Mouse (Mus musculus) naive thymus-derived CD4-positive, alpha-beta T cell, adult 2 months (primary cell): ENCODE data around the gene A430033K04Rik.

ENCODE experiments used
- DNase-seq: peaks from one replicate; pipeline ENCODE4 v3.0.0-alpha.2; 2011; ENCODE audit warnings: low read depth

Gene A430033K04Rik

DNA sequence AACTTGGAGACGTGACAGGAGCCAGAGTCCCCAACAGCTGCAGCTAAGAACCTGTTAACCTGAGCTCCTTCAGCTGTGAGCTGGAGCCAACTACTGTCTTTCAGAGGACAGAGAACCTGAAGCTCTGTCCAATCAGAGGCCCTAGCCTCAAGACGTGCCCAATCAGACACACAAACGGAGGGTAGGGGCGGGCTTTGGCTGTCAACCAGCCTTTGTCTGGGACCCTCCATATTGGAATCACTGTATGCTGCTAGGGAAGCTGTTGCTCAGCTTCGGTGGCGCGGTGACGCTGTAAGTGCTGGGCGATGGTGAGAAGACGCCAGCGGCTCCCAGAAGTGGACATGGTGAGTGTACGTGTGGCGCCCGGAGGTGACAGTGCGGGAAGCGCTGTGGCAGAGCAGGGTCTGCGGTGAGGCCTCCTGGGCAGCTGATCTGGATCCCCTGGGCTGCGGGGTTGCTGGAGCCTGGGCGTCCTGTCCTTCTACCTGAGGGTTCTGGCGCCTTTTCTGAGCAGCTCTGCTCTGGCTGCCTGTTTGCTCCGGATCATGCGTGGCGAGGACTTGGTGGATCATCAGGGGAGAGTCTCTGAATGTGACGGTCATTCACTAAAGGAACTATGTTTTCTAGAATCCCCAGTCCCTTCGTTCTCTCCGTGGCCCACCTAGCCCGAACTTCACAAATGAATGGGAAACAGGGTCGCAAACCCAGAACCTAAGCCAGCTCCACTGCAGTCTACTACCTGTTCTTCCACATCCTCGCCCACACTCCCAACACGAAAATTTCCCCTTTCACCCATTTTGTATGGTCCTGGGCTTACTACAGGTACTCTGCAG is at the start of gene A430033K04Rik:
TSS of gene A430033K04Rik (plus strand) at position 215 of the 833 bp plus-strand sequence.
- peak; percentile 96 for DNase-seq

DNA sequence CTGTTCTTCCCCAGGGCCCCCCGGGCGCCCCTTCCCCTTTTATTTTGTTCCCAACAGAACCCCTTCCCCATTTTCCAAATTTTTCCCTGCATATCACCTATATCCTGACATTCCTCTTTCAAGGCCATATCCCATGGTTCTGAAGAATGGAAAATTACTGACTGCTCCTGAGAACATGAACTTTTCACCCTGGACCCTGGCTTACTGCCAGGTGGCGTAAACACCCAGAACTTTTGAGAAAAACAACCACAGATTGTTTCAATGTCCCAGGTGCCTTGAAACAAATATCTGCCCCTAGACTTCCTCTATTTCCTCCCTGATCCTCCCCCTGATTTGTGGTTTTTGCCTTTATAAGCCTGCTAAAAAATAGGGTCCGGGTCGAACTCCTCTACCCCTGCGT is 35.3 kb upstream of the A430033K04Rik start:
- no peak for DNase-seq

DNA sequence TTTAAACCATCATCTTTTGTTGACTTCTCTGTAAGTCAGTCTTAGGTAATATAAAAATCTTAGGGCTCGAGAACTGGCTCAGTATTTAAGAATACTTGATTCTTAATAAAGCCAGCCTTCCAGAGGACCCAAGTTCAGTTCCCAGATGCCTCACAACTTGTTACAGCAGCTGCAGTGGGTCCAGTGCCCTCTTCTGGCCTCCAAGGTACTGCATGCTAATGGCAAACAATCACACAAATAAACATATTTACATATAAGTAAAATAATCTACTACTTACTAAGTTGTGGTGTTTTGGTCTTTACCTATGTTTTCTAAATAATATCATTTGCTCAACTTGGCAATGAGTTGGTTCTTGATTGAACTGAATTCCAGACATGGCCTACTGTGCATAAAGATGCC is 4.3 kb upstream of the A430033K04Rik start:
- peak; percentile 49 for DNase-seq

DNA sequence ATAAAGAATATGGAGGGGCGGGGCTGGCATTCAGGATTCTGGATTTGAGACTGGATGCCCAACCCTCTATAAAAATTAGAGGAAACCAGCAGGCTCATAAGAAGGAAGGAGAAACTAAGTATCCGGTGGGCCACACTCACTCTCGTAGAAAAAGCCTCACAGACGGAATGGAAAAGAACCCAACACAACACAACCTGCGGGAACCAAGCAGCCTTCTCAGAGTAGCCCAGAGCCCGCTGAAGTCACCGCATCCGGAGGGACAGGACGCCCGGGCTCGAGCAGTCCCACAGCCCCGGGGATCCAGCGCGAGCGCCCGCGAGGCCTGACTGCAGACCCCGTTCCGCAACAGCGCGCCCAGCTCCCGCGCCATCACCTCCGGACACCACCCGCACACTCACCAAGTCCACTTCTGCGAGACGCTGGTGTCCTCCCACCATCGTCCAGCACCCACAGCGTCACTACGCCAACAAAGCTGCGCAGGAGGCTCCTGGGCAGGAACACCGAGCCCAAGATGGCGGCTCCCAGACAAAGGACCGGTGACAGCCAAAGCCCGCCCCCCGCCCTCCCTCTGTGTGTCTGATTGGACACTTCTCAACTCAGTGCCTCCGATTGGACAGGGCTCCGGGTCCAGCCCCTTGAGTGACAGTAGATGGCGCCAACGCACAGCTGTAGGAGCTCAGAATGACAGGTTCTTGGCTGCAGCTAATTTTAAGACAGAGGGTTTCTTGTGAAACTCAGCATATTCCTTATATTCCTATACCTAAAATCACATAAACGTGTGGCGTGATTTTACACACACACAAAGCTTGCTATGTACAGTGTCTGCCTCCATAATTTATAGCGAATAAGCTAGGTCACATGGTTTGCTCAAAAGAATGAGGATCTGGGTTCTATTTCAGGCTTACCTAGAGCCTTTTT is 3.2 kb upstream of the A430033K04Rik start, which contains the start of gene Zfp68:
TSS of gene Zfp68 (minus strand) at position 551 of the 918 bp plus-strand sequence.
- DNase-seq: peak; percentile 98

DNA sequence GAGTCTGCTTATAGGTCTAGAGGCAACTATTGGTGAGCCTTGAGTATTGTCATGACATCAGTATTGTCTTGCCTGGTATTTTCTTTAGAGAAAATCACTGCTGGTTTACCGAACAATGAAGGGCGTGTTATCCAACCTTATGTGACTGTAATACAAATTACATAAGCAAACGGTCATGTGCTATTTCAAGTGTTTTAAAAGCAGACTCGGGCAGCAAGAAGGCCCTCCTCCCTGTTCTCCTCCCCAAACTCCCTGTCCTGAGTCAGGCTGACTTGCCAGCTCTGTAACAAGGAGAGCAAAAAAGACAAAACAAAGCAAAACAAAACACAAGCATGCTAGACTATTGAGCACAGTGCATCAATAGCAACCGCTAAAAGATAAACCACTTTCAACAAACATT is 1.8 kb upstream of the A430033K04Rik start:
- DNase-seq: no peak

DNA sequence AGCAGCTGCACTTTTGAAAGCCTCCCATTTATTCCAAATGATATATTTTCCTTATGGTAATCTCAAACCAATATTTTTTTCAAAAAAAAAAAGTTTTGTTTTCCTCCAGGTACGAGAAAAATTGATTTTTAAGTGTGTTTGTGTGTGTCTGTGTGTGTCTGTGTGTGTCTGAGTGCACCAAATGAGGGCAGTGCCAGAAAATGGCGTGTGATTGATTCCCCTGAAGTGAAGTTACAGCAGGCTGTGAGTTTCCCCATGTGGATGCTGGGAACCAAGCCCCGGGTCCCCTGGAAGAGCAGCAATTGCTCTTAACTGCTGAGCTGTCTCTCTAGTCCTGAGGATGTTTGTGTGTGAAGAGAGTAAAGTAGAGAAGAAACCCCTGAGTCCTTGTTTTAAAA is 818 bp downstream of the A430033K04Rik start:
- DNase-seq: no peak

DNA sequence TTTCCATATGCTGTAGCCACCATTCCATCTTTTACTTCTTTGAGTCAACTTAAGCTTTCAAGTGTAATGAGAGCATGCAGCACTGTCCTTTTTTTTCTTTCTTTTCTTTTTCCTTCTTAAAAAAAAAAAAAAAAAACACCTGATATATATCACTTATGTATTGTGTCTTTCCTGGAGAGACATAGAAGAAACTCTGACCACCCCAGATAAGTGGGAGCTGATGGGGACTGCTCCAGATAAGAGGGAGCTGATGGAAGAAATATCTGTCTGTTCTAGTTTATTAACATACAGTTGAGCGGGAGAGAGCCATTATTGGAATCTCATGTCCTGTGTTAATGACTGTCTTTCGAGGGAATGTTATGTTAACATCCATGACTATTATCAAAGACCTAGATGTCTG is 13.8 kb downstream of the A430033K04Rik start:
- DNase-seq: no peak

DNA sequence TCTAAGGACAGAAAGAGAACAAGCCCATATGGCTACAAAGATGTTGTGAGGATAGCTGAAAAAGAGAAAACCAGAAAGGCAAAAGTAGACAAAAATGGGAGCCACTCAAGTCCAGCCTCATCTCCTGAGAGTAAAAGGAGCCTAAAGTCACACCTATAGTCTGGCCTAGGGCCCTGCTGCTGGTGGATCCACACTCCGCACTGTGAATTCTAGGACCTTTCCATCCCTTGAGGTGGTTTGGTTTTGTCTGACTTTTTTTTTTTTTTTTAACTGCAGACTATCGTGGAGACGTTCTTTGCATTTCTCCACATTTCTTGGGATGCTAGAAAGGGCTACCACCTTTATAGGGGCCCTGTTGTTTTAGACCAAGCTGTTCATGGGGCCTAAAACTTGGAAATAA is 18.4 kb downstream of the A430033K04Rik start:
- no peak for DNase-seq

DNA sequence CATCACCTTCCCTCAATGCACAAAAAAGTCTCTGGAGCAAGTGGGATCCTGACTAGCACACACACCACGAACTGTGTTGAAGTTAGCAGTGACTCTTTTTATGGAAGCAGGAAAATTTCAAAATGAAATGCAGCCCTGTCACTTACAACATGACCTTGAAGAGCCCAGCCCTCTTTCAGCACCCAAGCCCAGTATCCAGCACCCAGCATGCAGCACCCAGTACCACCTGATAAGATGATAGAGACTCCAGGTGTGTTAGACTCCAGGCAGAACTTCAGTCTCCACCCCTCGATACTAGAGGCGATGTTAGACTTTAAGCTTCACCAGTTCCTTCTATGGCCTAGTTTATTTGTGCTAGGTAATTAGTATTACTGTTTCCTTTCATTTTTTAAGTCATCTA is 19.1 kb downstream of the A430033K04Rik start:
- no peak for DNase-seq

DNA sequence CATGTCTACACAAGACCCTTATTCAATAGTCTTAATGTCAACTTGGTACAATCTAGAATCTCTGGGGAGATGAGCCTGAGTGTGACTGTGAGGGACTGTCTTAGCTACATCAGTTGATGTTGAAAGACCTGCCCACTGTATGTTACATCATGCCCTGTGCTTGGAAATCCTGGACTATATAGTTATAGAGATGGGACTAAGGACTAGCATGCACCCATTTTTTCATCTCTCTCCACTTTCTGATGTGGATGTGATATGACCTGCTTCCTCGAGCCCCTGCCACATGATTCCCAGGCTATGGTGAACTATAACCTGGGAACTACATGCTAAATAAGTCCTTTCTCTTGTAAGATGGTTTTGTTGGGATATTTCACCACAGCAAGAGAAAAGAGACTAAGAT is 30.3 kb downstream of the A430033K04Rik start:
- DNase-seq: no peak

DNA sequence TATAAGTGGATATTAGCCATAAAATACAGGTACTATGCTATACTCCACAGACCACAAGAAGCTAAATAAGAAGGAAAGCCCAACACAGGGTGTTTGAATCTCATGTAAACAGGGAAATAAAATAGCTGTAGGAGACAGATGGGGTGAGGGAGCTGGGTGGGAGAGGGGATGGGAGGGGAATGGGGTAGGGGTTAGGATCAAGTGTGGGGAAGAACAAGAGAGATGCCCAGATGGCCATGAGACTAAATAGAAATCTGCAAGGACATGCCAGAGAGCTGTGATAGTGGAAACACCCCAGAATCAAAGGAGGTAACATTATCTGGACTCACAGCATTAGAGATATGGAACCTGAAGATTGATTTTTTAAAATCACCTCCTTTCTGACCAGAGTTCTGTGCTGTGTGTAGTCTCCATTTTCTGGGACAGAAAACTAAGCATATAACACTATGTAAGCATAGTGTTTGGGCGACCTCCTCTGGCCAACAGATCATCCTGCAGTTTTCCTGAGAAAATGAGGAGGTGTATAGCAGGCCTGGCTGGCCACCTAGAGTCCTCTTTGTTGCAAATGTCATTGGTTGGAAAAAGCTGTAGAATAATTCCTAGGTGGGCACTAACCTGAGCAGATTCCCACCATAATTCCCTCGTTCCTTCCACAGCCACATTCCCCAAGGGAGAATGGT is 34.0 kb downstream of the A430033K04Rik start:
- DNase-seq: peak; percentile 58

DNA sequence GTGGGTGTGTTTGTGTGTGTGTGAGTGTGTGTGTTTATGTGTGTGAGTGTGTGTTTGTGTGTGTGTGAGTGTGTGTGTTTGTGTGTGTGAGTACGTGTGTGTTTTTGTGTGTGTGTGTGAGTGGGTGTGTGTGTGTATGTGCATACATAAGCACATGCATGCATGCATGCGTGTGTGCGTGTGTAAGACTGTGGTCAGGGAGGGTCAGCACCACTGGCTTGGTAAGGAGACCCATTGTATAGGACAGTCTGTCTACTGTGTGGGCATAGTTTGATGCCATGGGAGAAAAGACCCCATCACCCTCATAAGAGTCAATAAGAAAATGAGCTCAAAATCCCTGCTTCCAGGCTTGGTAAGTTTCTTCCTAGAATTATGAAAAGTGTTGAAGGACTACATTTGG is 34.7 kb downstream of the A430033K04Rik start:
- DNase-seq: no peak

DNA sequence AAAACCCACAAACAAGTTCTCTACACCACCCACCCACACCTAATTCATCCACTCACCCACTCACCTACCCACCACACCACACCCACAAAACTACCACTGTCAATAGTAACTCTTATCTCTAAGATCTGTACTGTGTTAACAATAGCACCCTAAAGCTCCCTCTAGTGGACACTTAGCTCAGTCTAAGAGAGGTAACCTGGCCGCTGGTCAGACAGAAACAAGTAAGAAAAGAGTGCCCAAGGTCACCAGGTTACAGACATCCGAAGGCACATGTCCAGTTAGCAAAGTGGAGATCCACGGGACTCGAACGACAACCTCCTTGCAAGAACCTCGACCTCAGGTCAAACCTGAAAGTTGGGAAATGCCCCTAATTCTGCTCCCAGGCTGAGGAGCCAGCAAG is 35.2 kb downstream of the A430033K04Rik start:
- DNase-seq: peak; percentile 84

DNA sequence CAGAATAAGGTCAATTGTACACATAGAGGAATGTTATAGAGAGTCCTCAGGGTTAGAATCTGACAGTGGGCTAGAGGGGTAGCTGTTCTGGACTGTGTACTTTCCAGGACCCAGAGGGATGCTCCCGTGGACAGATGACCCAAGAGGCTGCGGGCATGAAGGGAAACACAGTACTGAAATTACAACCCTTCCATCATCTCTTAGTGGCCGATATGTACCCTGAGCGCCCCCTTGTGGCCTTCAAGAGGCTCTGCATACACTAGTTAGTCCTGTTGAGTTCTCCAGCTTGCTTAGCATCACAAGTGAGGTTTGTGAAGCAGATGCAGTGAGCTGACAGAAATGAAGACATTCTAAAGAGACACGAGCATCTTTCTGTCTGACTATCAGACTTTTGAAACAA is 36.3 kb downstream of the A430033K04Rik start:
- DNase-seq: peak; percentile 87

DNA sequence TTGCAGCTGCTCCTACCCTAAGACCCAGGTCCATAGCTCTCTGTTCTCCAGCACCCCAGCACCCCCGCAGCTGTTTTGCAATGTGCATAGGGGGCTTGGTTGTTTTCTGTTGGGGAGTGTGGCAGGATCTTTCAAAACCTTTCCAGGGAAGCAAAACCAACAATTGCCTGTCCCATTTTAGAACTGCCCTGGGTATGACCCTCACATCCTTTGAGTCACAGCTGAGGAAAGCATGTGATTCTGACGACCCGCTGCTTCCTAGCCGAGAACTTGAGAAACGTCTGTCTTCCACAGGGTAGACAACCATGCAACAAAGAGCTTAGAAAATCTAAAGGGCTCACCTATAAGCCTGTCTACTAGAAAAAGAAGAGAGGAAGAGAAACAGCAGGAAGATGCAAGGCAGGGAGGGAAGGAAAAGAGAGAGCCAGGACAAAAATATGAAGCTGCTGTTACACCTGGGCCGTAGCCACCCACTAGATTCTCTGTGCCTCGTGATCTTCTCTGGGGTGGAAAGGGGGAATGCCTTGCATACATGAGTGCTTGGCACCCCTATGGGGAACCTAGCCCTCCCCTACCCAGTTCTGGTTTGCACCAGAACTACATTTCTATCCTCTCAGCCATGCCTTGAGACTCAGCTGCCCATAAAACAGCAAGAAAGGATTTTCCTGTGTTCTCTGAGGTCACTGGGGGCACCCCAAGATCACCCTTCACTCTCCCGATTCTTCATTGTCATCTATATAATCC is 60.5 kb downstream of the A430033K04Rik start:
- DNase-seq: no peak

DNA sequence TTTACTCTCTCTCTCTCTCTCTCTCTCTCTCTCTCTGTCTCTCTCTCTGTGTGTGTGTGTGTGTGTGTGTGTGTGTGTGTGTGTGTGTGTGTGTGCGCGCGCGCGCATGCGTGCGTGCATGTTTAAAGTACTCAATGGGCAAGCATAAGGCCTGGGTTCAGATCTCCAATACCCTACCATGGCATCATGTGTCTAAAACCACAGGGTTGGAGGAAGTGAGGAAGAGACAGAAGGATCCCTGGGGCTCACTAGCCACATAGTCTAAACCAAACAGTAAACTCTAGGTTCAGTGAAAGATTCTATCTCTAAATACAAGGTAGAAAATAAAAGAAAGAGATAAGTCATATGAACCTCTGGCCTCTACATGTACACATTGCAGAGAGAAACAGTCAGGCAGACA is 61.2 kb downstream of the A430033K04Rik start:
- no peak for DNase-seq

DNA sequence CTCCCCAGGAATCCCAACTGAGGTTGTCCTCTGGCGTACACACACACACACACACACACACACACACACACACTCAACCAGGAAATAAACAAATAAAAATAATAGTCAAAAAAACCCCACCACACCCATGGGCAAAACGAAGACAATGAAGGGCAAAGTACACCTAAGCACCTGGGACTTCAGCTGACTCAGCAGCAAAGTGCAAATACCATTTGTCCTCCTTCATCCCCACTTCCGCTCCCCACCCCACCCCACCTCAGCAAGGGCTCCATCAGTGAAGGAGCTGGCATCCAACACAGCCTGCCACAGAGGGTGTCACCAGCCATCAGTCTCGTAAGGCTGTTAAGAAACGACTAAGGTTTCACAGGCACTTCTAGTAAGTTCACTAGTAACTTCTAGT is 64.8 kb downstream of the A430033K04Rik start:
- no peak for DNase-seq

DNA sequence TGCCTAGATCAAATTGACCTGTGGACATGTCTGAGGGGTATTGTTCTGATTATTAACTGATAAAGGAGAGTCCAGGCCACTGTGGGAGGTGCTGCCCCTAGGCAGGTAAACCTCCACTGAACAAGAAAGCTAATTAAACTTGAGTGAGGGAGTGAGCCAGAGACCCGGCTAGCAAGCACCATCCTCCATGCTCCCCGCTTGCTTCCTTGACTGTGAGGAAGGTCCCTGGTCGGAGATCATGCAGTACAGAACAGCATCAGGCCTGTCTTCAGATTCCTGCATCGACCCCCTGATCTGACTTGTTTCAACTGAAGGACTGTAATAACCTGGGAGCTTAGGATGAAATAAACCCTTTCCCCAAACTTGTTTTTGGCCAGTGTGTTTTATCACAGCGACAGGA is 66.6 kb downstream of the A430033K04Rik start:
- no peak for DNase-seq

DNA sequence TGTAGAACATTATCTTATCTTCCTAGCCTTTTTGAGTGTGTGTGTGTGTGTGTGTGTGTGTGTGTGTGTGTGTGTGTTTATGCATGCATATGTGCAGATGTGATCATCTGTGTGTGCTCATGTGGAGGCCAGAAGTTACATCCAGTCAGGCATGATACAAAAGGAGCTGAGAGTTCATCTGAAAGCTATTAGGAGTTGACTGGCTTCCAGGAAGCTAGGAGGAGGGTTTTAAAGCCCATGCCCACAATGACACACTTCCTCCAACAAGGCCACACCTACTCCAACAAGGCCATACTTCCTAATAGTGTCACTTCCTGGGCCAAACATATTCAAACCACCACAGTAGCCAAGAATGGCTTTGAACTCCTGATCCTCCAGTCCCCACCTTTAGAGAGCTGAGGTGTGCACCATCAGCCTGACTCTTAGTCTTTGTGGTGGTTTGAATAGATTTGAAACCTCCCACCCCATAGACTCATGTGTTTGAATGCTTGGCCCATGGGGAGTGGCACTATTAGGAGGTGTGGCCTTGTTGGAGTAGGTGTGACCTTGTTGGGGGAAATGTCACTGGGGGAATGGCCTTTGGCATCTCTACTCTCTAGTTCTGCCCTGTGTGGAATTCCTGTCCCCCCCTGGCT is 70.4 kb downstream of the A430033K04Rik start:
- DNase-seq: no peak

DNA sequence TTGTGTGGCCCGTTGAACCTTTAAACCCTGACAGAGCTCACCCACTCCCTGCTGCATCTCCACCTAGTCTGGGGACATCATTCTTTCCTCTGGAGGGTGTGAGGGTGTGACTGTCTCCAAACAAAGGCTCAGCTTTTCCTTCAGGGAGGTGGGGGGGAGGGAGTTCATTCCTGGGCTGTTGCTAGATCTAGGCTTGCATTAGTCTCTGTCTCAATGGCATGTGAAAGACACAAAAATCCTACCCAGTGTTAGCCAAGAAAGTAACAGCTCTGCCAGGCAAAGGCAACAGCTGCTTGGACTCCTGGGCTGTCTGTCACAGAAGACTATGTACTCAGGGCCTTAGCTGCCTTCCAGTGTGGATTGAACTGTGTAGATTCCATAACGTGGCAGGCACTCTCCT is 71.4 kb downstream of the A430033K04Rik start:
- DNase-seq: no peak

DNA sequence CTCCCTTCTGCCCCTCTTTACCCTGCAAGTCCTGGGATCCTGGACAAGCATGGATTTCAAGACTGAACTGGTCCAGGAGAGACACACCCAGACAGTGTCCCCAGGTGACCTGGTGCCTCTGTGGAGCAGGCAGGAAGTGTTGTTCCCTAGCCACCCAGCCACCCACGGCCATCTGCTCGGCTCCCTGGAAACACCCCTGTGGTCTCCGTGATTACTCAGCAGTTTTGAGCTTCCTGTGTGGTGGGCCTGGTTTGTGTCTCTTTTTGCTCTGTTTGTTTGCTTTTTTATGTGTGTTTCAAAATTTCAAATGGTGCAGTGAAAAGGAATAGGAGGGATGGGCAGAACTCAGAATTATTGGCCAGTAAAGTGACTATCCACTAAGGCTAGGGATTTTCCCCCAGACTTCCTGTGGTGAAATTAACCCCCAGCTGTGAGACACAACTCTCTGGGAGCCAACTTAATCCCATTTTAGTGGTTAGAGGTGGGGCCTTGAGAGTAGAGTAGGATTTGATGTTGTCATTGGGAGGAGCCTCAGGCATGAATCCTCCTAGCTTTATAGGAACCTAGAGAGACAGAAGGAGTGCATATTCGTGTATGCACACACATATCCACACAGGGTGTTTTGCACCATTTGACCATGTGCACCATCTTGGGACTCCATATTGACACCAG is 72.0 kb downstream of the A430033K04Rik start:
- no peak for DNase-seq
